Mouse (Mus musculus) megakaryocyte, embryonic 14.5 days (primary cell): Measurements from ENCODE around the gene Ccdc90b.

ENCODE experiments used
- FLI1 ChIP-seq: IDR thresholded peaks from 2 replicates; pipeline ENCODE4 v1.6.1; 2012; ENCODE audit warnings: low read length, inconsistent platforms, mixed read lengths
- GATA1 ChIP-seq: IDR thresholded peaks from 3 replicates; pipeline ENCODE4 v1.6.1; 2012; ENCODE audit warnings: mixed read lengths, low read length, inconsistent platforms, borderline replicate concordance

GRCm38 (mm10) chr7:92560986-92561876 is at the start of gene Ccdc90b:
- TF ChIP-seq GATA1 (no peak), FLI1 (no peak)
